ENCODE assay signal across 23 mouse cellular contexts in the genomic region with DNA sequence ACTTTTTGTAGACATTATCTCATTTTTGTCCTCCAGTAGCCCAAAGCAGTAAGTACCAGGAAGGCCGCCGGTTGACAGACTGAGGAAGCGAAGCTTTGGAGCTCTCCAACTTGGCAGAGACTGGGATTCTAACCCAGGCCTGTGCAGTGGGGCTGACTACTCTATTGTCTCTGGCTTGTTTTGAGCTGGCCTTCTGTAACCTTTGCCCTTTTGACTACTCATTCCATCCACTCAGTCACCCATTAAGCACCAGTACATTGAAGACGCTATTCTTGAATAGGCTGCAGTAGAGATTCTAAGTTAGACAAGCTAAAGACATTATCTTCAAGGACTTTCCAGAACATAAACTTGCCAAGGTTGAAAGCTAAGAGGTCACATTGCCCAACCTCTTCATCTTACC. TPM values are rescaled to one million over a fixed set of nuclear protein-coding genes. Genes with fewer than 3 reads are reported as not detected.
DNase-seq lines count a peak whose midpoint lies in the region; ATAC-seq and TF ChIP-seq lines count a peak whose summit lies in the region.
"Had no signal": no experiment of that assay in that cellular context is flagged by ENCODE, and none has a peak within 500 bp of the region (broad histone marks: within the 10 kb centered on the region; RNA-seq: fewer than 3 reads in every experiment).

No protein-coding gene starts in this region.

- H3K27me3 ChIP-seq in kidney, adult 2 months (replicated peaks; ENCODE audit: control insufficient read depth, insufficient read depth, low read length): no peaks in the 10 kb centered on the region
- H3K27me3 ChIP-seq in kidney, embryonic 15.5 days: peaks cover 28% of the 10 kb centered on the region
- H3K27me3 ChIP-seq: forebrain, embryonic 13.5 days; heart, embryonic 15.5 days had no signal

- no peak for TF ChIP-seq CTCF in kidney, adult 2 months (conservative IDR thresholded peaks at IDR 0.05; ENCODE audit: insufficient read depth, insufficient read length, low read depth, low read length)

- 64% methylated on average over 4 of the region's 4 CpGs for WGBS in kidney, adult 2 months
- WGBS in kidney, embryonic 15.5 days: 78% methylated on average over 4 of the region's 4 CpGs

- TF ChIP-seq POLR2A in kidney, adult 2 months (IDR thresholded peaks at IDR 0.05; ENCODE audit: low read depth, low read length): no peak

- H3K36me3 ChIP-seq in kidney, adult 2 months (ENCODE audit: control insufficient read depth, insufficient read depth, low read length): no peaks in the 10 kb centered on the region
- H3K36me3 ChIP-seq in kidney, embryonic 15.5 days: no peaks in the 10 kb centered on the region
- H3K36me3 ChIP-seq: embryonic facial prominence, embryonic 13.5 days; G1E; heart, embryonic 15.5 days; hindbrain, embryonic 13.5 days had no signal

- no peaks in the 10 kb centered on the region for H3K9me3 ChIP-seq in kidney, embryonic 15.5 days (replicated peaks)
- H3K9me3 ChIP-seq: embryonic facial prominence, embryonic 13.5 days; forebrain, embryonic 13.5 days; G1E; heart, embryonic 15.5 days; hindbrain, embryonic 13.5 days had no signal

- no peak overlapping the region for H3K4me3 ChIP-seq in kidney, adult 2 months (ENCODE audit: insufficient read depth, low read depth, low read length)
- no peak overlapping the region for H3K4me3 ChIP-seq in kidney, embryonic 15.5 days (replicated peaks)
- H3K4me3 ChIP-seq: embryonic facial prominence, embryonic 13.5 days; forebrain, embryonic 13.5 days; heart, adult 2 months; heart, embryonic 15.5 days; hindbrain, embryonic 13.5 days had no signal

- H3K4me1 ChIP-seq in kidney, adult 2 months (ENCODE audit: control insufficient read depth, insufficient read depth, low read length): no peaks in the 10 kb centered on the region
- H3K4me1 ChIP-seq in kidney, embryonic 15.5 days: no peaks in the 10 kb centered on the region
- H3K4me1 ChIP-seq: embryonic facial prominence, embryonic 13.5 days; forebrain, embryonic 13.5 days; heart, embryonic 15.5 days; hindbrain, embryonic 13.5 days had no signal

- peak; percentile 89 for ATAC-seq in kidney, embryonic 15.5 days (replicated peaks; ENCODE audit: low FRiP score)
- ATAC-seq in CD4-positive, CD25-positive, alpha-beta regulatory T cell, adult 4 months: no peak
- ATAC-seq: activated CD4-positive, CD25-positive, alpha-beta regulatory T cell, adult 4 months; forebrain, embryonic 13.5 days; forebrain, postnatal 0 days had no signal

- H3K27ac ChIP-seq in kidney, adult 2 months (ENCODE audit: insufficient read depth, low read depth, low read length): no peak overlapping the region
- no peak overlapping the region for H3K27ac ChIP-seq in kidney, embryonic 15.5 days
- H3K27ac ChIP-seq: embryonic facial prominence, embryonic 13.5 days; forebrain, embryonic 13.5 days; heart, adult 2 months; heart, embryonic 15.5 days; hindbrain, embryonic 13.5 days had no signal

- no peak overlapping the region for H3K4me2 ChIP-seq in kidney, embryonic 15.5 days
- H3K4me2 ChIP-seq: embryonic facial prominence, embryonic 13.5 days; forebrain, embryonic 13.5 days; heart, embryonic 11.5 days; heart, embryonic 15.5 days; hindbrain, embryonic 13.5 days had no signal

- peak; percentile 4 for DNase-seq in kidney, adult 2 months
- DNase-seq in kidney, postnatal 4 days: no peak
- DNase-seq in kidney, adult 11 months: no peak
- peak; percentile 3 for DNase-seq in ZHBTc4 (ENCODE audit: low read depth, low spot score)
- DNase-seq in adrenal gland, postnatal 25 days: no peak
- DNase-seq: adrenal gland, postnatal 14 days; cerebellum, adult 18-20 months; cerebellum, adult 9-11 months; cerebellum, postnatal 36 days; forebrain, postnatal 0 days; gastrocnemius, postnatal 14 days; heart, adult 2 months; heart, postnatal 14 days had no signal

- H3K9ac ChIP-seq in kidney, embryonic 15.5 days: no peak overlapping the region
- H3K9ac ChIP-seq: embryonic facial prominence, embryonic 13.5 days; forebrain, embryonic 13.5 days; forebrain, postnatal 0 days; heart, embryonic 15.5 days; hindbrain, embryonic 13.5 days had no signal

RNA-seq across cellular contexts. Expression of gene Fgf16, which starts 49.3 kb away (rescaled TPM):
- polyA plus RNA-seq in kidney, adult 2 months (2012; rRNA removed): 0.15 and 0.19 TPM in 2 replicates
- 0.23 and 0.36 TPM in 2 replicates for polyA plus RNA-seq in kidney, embryonic 15.5 days (2015; fragmentation: Nextera tagmentation; extraction: Ambion mirVana)
- polyA plus RNA-seq in CD4-positive, CD25-positive, alpha-beta regulatory T cell, adult 4 months (2017; shearing (Covaris generic)): under 1 TPM; 0.51 to 0.65 TPM
- not detected in 2 replicates for total RNA-seq in adrenal gland, postnatal 25 days (2021)
- total RNA-seq: G1E; hematopoietic stem cell, adult 5-6 weeks had no signal
- polyA plus RNA-seq: forebrain, embryonic 13.5 days; G1E; heart, embryonic 11.5 days; hindbrain, embryonic 13.5 days had no signal

Comparison
In these comparisons a context has a peak if more than half of its experiments do, and no peak if none do; other contexts are left out.
1. DNase-seq: peak in kidney, adult 2 months (single experiment) and ZHBTc4 (single experiment); none in kidney, postnatal 4 days (0 of 2), kidney, adult 11 months (single experiment) and adrenal gland, postnatal 25 days (single experiment).